Mouse (Mus musculus): ENCODE results near the gene Tctex1d1.

GRCm38 (mm10) chr4:102979385-102979784 is 979 bp downstream of the Tctex1d1 start:
- TF ChIP-seq POLR2A (IDR thresholded peaks at IDR 0.05; ENCODE audit: borderline replicate concordance, control insufficient read depth, low read depth, low read length) (no peak), CTCF (IDR thresholded peaks at IDR 0.05; ENCODE audit: control insufficient read depth, insufficient read depth, low read length) (no peak)
